Mouse (Mus musculus) kidney, adult 8-10 months (tissue): ENCODE data around the gene Olfr104-ps.

Experiments
- DNase-seq, 2 experiments: peaks; one replicate each; pipeline ENCODE4 v3.0.0; 2022

Gene Olfr104-ps

GRCm38 (mm10) chr17:37359282-37359681, at the start of gene Olfr104-ps:
TSS of gene Olfr104-ps (plus strand) at chr17:37359582.
- no peak for DNase-seq

- DNase-seq = no peak
Measured at GRCm38 (mm10) chr17:37310146-37310699, 49.2 kb upstream of the Olfr104-ps start.

GRCm38 (mm10) chr17:37316954-37317353, 42.4 kb upstream of the Olfr104-ps start, which contains the start of gene Olfr102:
TSS of gene Olfr102 (minus strand) at chr17:37317054.
- DNase-seq = no peak

GRCm38 (mm10) chr17:37339598-37339997, 19.8 kb upstream of the Olfr104-ps start, which contains the start of gene Olfr103:
TSS of gene Olfr103 (minus strand) at chr17:37339698.
- no peak for DNase-seq

GRCm38 (mm10) chr17:37378733-37379132, 19.4 kb downstream of the Olfr104-ps start, which contains the start of gene Olfr105-ps:
TSS of gene Olfr105-ps (plus strand) at chr17:37379033.
- no peak for DNase-seq

GRCm38 (mm10) chr17:37390093-37390492, 30.7 kb downstream of the Olfr104-ps start, which contains the start of gene Olfr106-ps:
TSS of gene Olfr106-ps (plus strand) at chr17:37390393.
- no peak for DNase-seq

GRCm38 (mm10) chr17:37398926-37399325, 39.5 kb downstream of the Olfr104-ps start, which contains the start of gene Olfr107:
TSS of gene Olfr107 (plus strand) at chr17:37399226.
- no peak for DNase-seq

GRCm38 (mm10) chr17:37413380-37413779, 54.0 kb downstream of the Olfr104-ps start:
- peak in 1 of 2 experiments; percentile 2 for DNase-seq
